Mouse (Mus musculus): ENCODE measurements around the gene Tesc. TPM values are rescaled to one million over a fixed set of nuclear protein-coding genes. Genes with fewer than 3 reads are reported as not detected.

Tesc gene
- 100 to 1,000 TPM; 229 to 287 (median 252) TPM for total RNA-seq (2022)

DNA sequence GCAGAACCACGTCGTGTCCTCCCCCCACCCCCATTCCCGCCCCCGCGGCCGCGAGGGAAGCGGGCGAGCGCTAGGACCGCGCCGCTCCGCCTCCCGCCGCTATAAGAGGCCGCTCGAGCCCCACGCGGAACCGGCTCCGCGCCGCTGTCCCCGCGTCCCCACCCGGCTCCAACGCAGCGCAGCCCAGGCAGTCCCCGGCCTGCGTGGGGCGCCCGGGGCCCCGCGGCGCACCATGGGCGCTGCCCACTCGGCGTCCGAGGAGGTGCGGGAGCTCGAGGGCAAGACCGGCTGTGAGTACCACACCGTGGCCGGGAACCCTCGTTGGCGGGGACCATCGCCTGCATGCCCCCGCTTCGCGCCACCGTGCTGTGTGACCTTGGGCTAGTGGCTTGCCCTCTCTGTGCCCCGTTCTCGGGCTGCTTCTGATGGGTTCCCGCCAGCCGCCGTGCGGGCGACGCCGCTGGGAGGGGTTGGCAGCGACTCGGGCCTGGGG is at the start of gene Tesc:
Gene Tesc (plus strand): TSS at position 46 of the 493 bp plus-strand sequence.
- no peak for DNase-seq

DNA sequence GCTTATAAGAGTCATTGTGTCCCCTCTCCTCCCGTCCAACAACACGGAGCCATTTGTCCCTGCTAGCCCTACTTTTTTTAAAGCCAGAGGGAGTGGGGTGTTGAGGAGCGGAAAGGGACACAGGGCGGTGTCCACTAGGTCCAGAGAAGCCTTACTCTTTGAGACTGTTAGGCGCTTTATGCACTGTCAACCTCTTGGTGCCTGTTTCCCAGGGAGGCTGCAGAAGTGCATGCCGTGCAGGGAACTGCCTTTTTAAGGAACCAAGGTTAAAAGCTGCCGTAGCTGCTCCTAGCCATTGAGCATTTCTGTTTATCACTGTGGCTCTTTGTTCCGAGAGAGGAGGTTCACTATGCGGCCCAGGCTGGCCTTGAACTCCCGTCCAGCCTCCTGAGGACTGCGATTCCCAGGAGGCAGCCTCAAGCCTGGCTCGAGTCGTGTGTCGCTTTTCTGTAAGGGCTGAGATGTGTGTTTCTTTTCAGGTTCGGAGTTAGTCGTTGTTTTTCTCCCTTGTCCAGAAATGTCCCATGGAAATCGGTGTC is 49.3 kb upstream of the Tesc start:
- DNase-seq, result no peak

GRCm38 (mm10) chr5:117979082-117979481 is 48.5 kb upstream of the Tesc start:
- no peak for DNase-seq

- no peak for DNase-seq
Observed at GRCm38 (mm10) chr5:117980921-117981320, 46.6 kb upstream of the Tesc start.

- DNase-seq, result no peak
Observed at GRCm38 (mm10) chr5:117981943-117982342, 45.6 kb upstream of the Tesc start.

GRCm38 (mm10) chr5:117986327-117986726 is 41.2 kb upstream of the Tesc start:
- DNase-seq, result no peak

- no peak for DNase-seq
Observed at GRCm38 (mm10) chr5:117987891-117988290, 39.7 kb upstream of the Tesc start.

- no peak for DNase-seq
Observed at GRCm38 (mm10) chr5:117988367-117988766, 39.2 kb upstream of the Tesc start.

DNA sequence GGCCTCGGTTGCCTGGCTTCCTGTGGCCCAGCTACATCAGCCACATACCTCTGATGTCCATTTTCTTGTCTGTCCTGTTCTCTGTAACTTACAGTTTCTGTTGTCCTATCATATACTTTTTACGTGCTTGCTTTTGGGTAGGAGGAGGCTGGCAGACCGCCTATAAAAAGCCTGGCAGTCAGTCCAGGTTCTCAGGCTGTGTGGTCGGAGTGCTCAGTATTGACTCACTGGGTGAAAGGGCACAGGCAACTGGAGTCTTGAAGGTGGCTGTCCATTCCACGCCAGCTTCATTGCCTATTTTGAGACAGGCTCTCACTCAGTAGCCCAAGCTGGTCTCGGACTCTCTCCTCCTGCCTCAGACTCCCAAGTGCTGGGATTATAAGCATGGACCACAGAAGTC is 37.8 kb upstream of the Tesc start:
- no peak for DNase-seq

GRCm38 (mm10) chr5:117990957-117991356 is 36.6 kb upstream of the Tesc start:
- DNase-seq, result no peak

DNA sequence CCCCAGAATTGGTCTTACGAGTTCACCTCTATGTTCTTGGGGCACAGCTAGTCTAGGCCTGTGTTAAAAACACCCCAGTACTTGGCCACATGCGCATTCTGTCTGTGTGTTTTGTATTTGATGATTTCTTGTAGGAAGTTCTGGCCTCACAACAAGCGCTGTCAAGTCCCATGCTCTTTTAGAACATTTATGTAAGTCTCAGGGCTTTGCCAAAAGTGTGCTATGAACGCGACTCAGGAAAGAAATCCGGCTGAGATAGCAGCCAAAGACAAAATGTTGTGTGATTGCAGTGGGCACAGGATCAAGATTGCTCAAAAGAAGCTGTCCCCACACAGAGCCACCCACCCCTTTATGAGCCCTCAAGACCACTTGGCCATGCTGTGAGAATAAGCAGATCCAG is 34.0 kb upstream of the Tesc start:
- no peak for DNase-seq

DNA sequence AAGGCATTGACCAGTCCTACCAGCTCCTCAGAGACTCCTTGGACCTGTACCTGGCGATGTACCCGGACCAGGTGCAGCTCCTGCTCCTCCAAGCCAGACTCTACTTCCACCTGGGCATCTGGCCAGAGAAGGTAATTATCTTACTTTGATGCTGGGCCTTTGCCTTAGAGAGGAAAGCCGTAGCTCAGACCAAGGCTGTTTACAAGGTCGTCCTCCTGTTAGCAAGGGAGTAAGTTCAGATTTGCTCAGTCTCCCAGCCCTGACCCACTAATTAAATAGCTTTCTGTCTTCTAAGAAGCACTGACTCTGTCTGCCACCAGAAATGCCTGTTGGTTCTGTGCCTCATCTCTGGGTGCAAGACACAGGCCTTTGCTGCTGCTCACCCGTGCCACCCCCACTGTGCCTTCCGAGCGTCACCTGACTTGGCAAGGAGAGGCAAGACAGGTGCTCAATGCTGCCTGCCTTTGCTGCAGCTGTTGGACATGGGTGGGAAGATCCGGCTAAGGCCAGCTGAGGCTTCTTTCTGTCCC is 32.1 kb upstream of the Tesc start:
- DNase-seq, result peak; percentile 58

DNA sequence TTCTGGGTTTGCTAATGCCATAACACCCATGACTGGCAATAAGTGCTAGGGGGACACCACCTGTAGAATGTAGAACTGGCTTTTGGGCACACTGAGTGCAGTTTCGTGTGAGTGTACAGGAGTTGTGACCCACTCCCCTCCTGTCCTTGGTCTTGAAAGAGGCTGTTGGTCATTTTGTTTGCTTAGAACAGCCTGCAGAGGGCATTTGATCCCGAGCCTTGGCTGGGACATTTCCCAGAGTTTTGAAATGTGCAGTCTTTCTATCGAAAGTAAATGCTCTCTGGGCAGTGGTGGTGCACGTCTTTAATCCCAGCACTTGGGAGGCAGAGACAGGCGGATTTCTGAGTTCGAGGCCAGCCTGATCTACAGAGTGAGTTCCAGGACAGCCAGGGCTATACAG is 31.6 kb upstream of the Tesc start:
- no peak for DNase-seq

- no peak for DNase-seq
Observed at GRCm38 (mm10) chr5:117996581-117996980, 31.0 kb upstream of the Tesc start.

DNA sequence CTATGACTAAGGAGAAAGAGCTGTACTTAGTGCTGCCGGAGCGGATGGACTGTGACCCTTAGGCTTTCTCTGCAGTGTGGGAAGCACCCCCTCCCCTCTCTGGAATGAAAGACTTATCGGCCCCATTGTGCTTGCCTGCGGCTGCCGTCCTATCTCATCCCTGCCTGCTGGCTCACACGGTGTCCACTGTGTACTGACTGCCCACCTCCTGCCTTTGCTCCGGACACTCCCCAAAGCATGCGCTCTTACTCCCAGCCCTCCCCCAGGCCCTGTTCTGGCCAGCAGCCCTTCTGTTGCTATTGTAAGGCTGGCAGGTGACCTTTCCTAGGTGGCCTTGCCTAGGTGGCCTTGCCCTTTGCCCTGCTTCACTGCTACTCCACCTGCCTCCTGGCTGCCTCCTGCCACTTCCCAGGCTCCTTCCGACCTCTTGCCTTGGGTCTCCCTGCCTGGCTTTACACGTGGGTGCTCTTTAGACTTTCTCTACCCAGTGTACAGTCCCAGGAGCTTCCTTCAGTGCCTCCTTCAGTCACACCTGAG is 30.0 kb upstream of the Tesc start:
- no peak for DNase-seq

DNA sequence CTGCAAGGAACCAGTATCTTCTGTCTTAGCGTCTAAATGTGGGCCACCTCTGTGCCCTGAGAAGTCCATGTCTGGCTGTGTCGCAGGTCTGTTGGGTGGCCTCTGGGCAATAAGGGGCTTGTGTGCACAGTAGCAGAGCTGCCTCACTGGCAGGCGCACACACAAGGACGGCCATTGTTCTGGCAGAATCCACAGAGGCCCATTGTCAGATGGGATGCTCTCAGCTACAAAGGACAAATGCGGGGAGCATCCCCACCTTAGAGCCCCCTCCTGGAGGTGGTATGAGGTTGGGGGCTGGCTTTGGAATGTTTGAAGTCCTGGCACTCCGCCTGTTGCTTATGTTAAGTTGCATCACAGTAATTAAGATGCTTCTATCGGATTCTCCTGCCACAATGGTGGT is 28.5 kb upstream of the Tesc start:
- no peak for DNase-seq

DNA sequence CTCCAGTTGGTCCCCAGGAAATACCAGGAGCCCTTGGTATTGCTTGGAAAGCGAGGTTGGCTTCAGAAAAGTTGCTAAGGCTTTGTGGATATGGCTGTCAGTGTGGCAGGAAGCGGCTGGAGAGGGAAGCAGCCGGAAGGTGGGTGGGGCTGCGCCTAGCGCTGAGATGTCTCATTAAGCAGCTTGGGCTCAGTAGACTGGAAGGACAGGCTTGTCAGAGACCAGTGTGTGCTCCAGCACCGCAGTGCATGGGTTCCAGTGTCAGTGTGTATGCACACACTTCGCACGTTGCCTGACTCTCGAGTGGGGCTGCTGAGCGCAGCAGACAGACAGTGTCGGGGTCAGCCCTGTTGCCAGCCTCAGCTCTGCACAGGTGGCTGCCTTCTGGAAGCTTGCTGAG is 28.0 kb upstream of the Tesc start:
- DNase-seq, result no peak

- no peak for DNase-seq
Observed at GRCm38 (mm10) chr5:118002059-118002458, 25.5 kb upstream of the Tesc start.

GRCm38 (mm10) chr5:118004619-118005018 is 22.9 kb upstream of the Tesc start:
- no peak for DNase-seq

DNA sequence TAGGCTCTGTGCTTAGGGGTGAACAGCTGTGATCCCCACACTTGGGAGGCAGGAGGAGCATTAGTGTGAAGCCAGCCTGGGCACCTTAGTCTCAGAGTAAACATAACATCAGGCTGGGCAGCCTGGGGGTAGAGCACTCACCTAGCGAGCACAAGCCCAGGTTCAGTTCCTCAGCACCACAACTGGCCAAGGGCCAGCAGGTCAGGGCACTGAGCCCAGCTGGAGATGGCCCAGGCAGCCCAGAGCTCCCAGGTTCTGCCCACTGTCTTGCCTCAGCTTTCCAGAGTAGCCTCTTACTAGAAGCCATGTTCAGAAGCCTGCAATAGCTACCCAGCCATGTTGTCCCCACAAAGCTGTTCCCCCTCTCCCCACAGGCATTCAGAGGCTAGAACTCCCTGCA is 21.8 kb upstream of the Tesc start:
- no peak for DNase-seq

- peak; percentile 72 for DNase-seq
Observed at GRCm38 (mm10) chr5:118008344-118008743, 19.2 kb upstream of the Tesc start.

DNA sequence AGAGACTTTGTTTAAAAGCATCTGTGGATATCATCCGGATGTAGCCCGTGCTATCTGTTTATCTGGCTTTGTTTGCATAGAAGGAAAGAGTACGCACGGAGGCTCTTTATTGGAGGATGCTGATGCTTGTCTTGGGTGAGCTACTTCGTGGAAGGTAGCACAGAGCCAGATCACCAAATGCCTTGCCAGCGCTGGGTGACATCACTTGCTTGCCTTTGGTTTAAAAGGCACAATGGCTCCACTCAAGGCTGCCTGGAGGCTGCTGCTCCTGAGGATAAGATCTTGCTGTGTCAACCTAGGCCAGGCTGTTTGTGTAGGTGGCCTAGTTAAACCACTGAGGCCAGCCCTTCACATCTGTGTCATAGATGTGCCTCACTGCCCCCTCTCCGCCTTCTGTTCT is 16.7 kb upstream of the Tesc start:
- DNase-seq, result no peak

- DNase-seq, result no peak
Observed at GRCm38 (mm10) chr5:118011796-118012195, 15.7 kb upstream of the Tesc start.

GRCm38 (mm10) chr5:118015028-118015427 is 12.5 kb upstream of the Tesc start:
- DNase-seq, result peak; percentile 94

- no peak for DNase-seq
Observed at GRCm38 (mm10) chr5:118015669-118016068, 11.9 kb upstream of the Tesc start.

Data from adrenal gland, adult 8-10 months (tissue).